Mouse (Mus musculus) heart, postnatal 0 days (tissue): ENCODE measurements around the gene Brd3. TPM values are rescaled to one million over a fixed set of nuclear protein-coding genes. Genes with fewer than 3 reads are reported as not detected.

Experiments used
- ATAC-seq: fragments of 200-750 bp; cut with Nextera tagmentation; 2 replicates; pipeline ENCODE4 v1.8.0; 2017; ENCODE audit warnings: low read depth, moderate number of reproducible peaks, moderate library complexity; ENCODE audit not compliant: insufficient read depth
- DNase-seq: peaks from one replicate; pipeline ENCODE4 v3.0.0-alpha.2; 2016; ENCODE audit warnings: low spot score
- H3K27ac ChIP-seq: fragments of 300-500 bp; sonication (generic); 2 replicates; pipeline ENCODE4 v1.5.1; 2014; ENCODE audit warnings: low read depth, mild to moderate bottlenecking
- H3K27me3 ChIP-seq: fragments of 300-500 bp; sonication (generic); 2 replicates; pipeline ENCODE4 v1.6.1; 2014; ENCODE audit warnings: low read length, mixed read lengths; ENCODE audit not compliant: control insufficient read depth, insufficient read depth
- H3K36me3 ChIP-seq: fragments of 300-500 bp; sonication (generic); replicated peaks from 2 replicates; pipeline ENCODE4 v1.6.1; 2014; ENCODE audit warnings: low read length, mixed read lengths; ENCODE audit not compliant: control insufficient read depth, insufficient read depth
- H3K4me1 ChIP-seq: fragments of 300-500 bp; sonication (generic); 2 replicates; pipeline ENCODE4 v1.6.1; 2014; ENCODE audit warnings: antibody characterized with exemption; ENCODE audit not compliant: control insufficient read depth, insufficient read depth
- H3K4me2 ChIP-seq: fragments of 300-500 bp; sonication (generic); 2 replicates; pipeline ENCODE4 v1.6.1; 2014; ENCODE audit warnings: low read depth, mild to moderate bottlenecking, low read length, moderate library complexity
- H3K4me3 ChIP-seq: fragments of 300-500 bp; sonication (generic); 2 replicates; pipeline ENCODE4 v1.5.1; 2014; ENCODE audit warnings: low read depth, low read length
- H3K9ac ChIP-seq: fragments of 300-500 bp; sonication (generic); replicated peaks from 2 replicates; pipeline ENCODE4 v1.6.1; 2014; ENCODE audit warnings: low read depth, low read length, mixed read lengths
- H3K9me3 ChIP-seq: fragments of 300-500 bp; sonication (generic); replicated peaks from 2 replicates; pipeline ENCODE4 v1.6.1; 2016; ENCODE audit warnings: low read length; ENCODE audit not compliant: control insufficient read depth
- CTCF ChIP-seq: IDR thresholded peaks from 2 replicates; pipeline ENCODE4 v1.5.1; 2016; ENCODE audit warnings: antibody characterized with exemption, control low read depth, low read depth
- EP300 ChIP-seq: IDR thresholded peaks from 2 replicates; pipeline ENCODE4 v1.6.1; 2016; ENCODE audit warnings: antibody characterized with exemption, low read depth
- WGBS: fragments of 180-500 bp; shearing (Covaris S2); extraction: QIAGEN DNeasy Blood & Tissue Kit; methylation state at CpG from one replicate; pipeline ENCODE4 v1.1.7; 2014; 5-methylcytosine and 5-hydroxymethylcytosine counted together
- polyA plus RNA-seq: library from polyadenylated mRNA; unstranded; fragments of >200 nt; fragmentation: Nextera tagmentation; extraction: Ambion mirVana; gene quantifications from 2 replicates; pipeline ENCODE4 v1.2.1, GENCODE M21; 2015
- total RNA-seq: library from RNA; depleted of rRNA; stranded (reverse); fragments of >200 nt; gene quantifications from 2 replicates; pipeline ENCODE4 v1.2.3, GENCODE M21; 2014; ENCODE audit warnings: low replicate concordance

The Brd3 gene
- total and polyA plus RNA-seq, 2 experiments from 2014 or later, result 13.0 to 37.1 TPM

DNA sequence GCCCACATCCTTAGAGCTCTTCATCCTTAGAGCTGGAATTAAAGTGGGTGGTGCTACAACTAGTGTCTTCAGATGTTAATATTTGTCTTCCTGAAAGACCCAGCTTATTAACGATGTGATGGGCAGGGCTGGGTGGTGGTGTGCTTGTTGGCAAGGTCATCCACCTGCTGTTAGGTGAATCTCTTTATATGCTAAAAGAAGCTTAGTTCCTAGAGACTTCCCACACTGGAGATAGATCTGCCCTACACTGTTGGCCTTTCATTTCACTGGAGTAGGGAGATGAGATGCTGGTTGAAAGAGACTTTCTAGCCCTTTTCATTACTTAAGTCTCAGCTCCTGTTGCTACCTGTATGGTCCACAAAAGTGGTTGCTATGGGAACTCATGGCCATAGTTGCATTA lies 8.8 kb upstream of the Brd3 start:
- peak overlapping the region; percentile 89 for H3K4me2 ChIP-seq
- no peaks in the 10 kb centered on the region for H3K27me3 ChIP-seq
- no peak for ATAC-seq
- TF ChIP-seq CTCF (no peak), EP300 (no peak)
- peak overlapping the region; percentile 81; the same call in 1 of the 2 replicates for H3K9ac ChIP-seq
- peaks cover 19% of the 10 kb centered on the region for H3K4me1 ChIP-seq
- H3K36me3 ChIP-seq, result peaks cover 31% of the 10 kb centered on the region
- whole genome bisulfite sequencing, result 18% methylated on average over 1 of the region's 1 CpGs
- H3K9me3 ChIP-seq, result no peaks in the 10 kb centered on the region
- no peak for DNase-seq
- no peak overlapping the region for H3K27ac ChIP-seq
- peak overlapping the region; percentile 74; the same call in 1 of the 2 replicates for H3K4me3 ChIP-seq

DNA sequence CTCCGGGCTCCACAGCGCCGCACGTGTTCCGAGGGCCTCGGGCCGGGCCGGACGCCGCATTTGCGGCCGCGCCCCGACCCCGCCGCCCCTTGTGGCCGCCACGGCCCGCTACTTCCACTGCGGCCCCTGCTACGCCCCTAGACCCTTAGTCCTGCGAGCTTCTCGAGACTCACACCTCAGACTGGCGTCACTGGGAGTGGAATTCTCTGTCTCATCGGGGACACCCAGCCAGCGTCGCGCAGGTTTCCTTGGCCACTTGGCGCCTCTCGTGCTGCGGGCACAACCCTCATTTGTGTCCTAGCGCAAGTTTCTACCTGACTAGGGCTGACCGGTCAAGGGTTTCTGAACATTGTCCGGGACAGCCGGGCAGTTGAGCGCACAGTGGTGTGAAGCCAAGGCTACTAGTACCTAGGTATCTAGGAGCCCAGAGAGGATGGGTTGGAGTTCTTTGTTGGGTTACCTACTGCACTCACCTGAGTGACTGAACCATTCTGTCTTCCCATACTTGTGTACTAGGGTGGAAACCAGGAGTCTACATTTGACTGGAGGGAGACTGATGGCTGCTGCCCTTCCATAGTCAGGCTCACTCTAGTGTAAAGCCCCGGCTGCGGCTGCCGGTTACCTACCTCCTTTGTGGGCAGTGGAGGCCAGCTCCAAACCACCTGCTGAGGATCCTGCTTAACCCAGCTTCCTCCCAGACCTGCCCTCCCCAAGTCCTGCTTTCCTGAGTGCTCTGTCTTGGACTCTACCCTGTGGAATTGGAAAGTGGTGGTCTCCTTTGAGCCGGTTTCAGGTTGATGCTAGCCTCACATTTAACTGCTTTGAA lies 8.1 kb upstream of the Brd3 start:
- ATAC-seq (peak; percentile 49), DNase-seq (no peak)
- Histone ChIP-seq H3K4me3 (peak overlapping the region; percentile 74), H3K4me2 (peak overlapping the region; percentile 89), H3K36me3 (peaks cover 24% of the 10 kb centered on the region), H3K27ac (peak overlapping the region; percentile 83), H3K4me1 (peaks cover 19% of the 10 kb centered on the region), H3K9ac (peak overlapping the region; percentile 81), H3K9me3 (no peaks in the 10 kb centered on the region), H3K27me3 (no peaks in the 10 kb centered on the region)
- TF ChIP-seq CTCF, result no peak
- under 1% methylated on average over 36 of the region's 40 CpGs for whole genome bisulfite sequencing

DNA sequence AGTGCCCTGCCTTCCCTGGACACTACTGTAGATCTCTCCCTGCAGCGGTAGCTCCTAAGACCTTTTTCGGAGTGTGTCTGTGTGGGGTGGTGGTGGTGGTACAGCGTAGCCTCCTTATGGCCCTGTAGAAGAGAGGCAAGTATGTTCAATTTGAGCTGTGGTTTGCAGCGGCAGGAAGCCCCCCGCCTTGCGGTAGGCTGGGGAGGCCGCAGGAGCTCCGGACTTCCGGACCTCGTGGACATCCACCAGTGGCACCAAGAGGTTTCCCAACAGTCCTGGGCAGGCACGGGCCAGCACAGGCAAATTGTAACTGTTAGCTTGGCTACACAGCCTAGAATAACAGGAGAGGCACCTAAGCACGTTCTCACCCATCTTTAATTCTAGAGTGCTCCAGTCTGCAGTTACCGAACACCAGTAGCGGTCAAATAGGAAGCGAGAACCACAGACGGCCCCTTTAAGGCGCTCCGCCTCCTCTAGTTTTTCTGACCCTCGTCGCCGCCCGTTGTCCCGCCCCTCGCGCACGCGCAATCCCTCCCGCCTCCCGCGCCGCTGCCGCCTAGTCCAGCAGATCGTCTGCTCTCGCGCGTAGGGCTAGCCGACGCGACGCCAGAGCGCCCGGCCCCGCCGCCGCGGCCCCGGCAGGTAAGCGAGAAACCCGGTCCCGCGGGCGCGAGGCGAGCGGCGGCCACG lies 7.3 kb upstream of the Brd3 start, which contains the start of gene Wdr5:
Wdr5 (plus strand) TSS at position 519 of the 690 bp plus-strand sequence.
- ATAC-seq (peak; percentile 92), DNase-seq (peak; percentile 82)
- TF ChIP-seq CTCF (peak; percentile 60), EP300 (no peak)
- H3K27ac ChIP-seq, result peak within 1 kb of the TSS; percentile 83
- H3K27me3 ChIP-seq, result no peaks in the 10 kb centered on the region
- H3K4me2 ChIP-seq, result peak within 1 kb of the TSS; percentile 89
- H3K9ac ChIP-seq, result peak within 1 kb of the TSS; percentile 81
- H3K4me1 ChIP-seq, result peaks cover 19% of the 10 kb centered on the region
- peaks cover 16% of the 10 kb centered on the region for H3K36me3 ChIP-seq
- under 1% methylated on average over 57 of the region's 57 CpGs for WGBS
- H3K9me3 ChIP-seq, result no peaks in the 10 kb centered on the region
- H3K4me3 ChIP-seq, result peak within 1 kb of the TSS; percentile 74

DNA sequence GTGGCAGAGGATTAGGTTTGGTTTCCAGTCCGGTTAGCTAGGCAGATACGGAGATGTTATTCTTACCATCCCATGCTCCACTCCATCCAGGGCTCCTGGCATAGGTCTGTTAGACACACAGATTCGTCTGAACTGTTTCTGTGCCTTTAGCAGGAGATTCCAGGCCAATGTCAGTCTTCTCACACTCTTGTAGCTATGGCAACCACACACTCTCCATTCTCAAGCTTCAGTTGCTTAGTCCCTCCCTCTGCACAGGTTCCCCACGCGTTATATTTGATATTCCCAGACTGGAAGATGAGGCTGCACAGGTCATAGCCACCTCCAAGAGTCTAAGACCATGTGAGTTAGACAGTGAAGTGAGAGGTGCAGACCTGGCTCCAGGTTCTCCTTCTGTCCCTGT lies 6.4 kb upstream of the Brd3 start:
- 0 out of 2 replicates have a peak overlapping the region, but pooled peaks have one; percentile 74 for H3K4me3 ChIP-seq
- H3K27me3 ChIP-seq, result no peaks in the 10 kb centered on the region
- TF ChIP-seq CTCF (no peak), EP300 (no peak)
- ATAC-seq (no peak), DNase-seq (no peak)
- H3K9ac ChIP-seq, result peak overlapping the region; percentile 81
- H3K27ac ChIP-seq, result peak overlapping the region; percentile 83; the same call in 1 of the 2 replicates
- WGBS, result 71% methylated on average over 5 of the region's 5 CpGs
- peak overlapping the region; percentile 89 for H3K4me2 ChIP-seq
- peaks cover 7% of the 10 kb centered on the region for H3K36me3 ChIP-seq
- H3K4me1 ChIP-seq, result peaks cover 19% of the 10 kb centered on the region
- H3K9me3 ChIP-seq, result no peaks in the 10 kb centered on the region

DNA sequence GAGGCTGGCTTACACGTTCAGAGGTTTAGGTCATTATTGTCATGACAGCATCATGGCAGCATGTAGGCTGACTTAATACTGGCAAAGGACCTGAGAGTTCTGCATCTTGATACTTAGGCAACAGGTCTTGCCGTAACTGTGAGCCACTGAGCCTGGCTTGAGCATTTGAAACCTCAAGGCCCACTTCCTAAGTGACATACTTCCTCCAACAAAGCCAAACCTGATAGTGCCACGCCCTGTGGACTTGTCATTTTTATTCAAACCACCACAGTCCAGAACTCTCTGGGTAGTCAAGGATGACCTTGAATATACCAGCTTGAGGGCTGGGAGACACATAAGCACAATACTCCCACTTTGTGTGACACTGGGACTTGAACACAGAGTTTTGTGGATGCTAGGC lies 5.4 kb upstream of the Brd3 start:
- WGBS, result 95% methylated on average over 3 of the region's 3 CpGs
- TF ChIP-seq EP300 (no peak), CTCF (no peak)

More for the DNA sequence above, 5.4 kb upstream of the Brd3 start:
- H3K4me2 ChIP-seq, result no peak overlapping the region
- ATAC-seq, result no peak
- no peak for DNase-seq
- no peak overlapping the region for H3K27ac ChIP-seq
- H3K4me1 ChIP-seq, result peaks cover 19% of the 10 kb centered on the region
- no peak overlapping the region for H3K4me3 ChIP-seq
- H3K36me3 ChIP-seq, result no peaks in the 10 kb centered on the region
- H3K27me3 ChIP-seq, result no peaks in the 10 kb centered on the region
- no peaks in the 10 kb centered on the region for H3K9me3 ChIP-seq
- H3K9ac ChIP-seq, result no peak overlapping the region
